Mouse (Mus musculus): ENCODE data around the gene Rps11. TPM values are rescaled to one million over a fixed set of nuclear protein-coding genes. Genes with fewer than 3 reads are reported as not detected.
"Not testable (repeated sequence)": the region's sequence is repeated elsewhere in the genome, so short reads cannot be mapped to it uniquely, and the experiment has no call there.

Gene Rps11
- polyA plus RNA-seq, 1 experiment from 2014 or later, result 1,523 TPM

DNA sequence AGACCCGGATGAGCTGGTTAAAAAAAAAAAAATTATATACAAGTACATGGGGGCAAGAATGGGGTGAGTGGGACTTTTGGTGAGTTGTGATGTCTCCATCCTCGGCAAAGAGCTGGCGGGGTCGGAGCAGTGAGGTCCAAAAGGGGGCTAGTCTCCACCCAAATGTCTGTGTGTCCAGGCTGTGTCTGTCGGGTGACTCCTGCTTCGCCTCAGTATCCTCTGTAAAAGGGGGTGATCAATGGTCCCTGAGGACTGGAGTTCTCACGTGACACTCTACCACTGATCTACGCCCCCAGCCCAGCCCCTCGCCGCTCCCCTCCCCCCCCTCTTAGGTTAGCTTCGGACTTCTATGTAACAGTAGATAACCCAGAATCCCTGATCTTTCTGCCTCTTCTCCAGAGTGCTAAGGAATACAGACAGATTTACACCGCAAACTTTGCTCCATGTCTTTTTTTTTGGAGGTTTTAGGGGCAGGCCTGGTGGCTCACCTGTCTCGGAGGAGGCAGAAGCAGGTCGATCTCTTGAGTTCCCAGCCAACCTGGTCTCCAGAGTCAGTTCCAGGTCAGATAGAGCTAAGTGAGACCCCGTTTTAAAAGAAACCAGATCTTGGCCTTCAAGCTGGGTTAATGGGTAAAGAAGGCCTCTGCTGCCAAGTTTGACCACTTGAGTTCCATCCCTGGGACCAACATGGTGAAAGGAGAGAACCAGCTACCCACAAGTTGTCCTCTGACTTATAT is 5.7 kb upstream of the Rps11 start:
- Histone ChIP-seq H3K4me1 (peaks cover 40% of the 10 kb centered on the region), H3K9ac (peak overlapping the region; percentile 51), H3K9me3 (replicated peaks) (no peaks in the 10 kb centered on the region), H3K4me3 (replicated peaks) (peak overlapping the region; percentile 90), H3K27me3 (no peaks in the 10 kb centered on the region), H3K27ac (replicated peaks) (peak overlapping the region; percentile 92; the same call in 1 of the 2 replicates), H3K4me2 (replicated peaks) (peak overlapping the region; percentile 71), H3K36me3 (peaks cover 24% of the 10 kb centered on the region)
- no peak for ATAC-seq (ENCODE audit: insufficient number of reproducible peaks, low FRiP score, low TSS enrichment, low read depth)
- WGBS, result 55% methylated on average over 15 of the region's 15 CpGs

DNA sequence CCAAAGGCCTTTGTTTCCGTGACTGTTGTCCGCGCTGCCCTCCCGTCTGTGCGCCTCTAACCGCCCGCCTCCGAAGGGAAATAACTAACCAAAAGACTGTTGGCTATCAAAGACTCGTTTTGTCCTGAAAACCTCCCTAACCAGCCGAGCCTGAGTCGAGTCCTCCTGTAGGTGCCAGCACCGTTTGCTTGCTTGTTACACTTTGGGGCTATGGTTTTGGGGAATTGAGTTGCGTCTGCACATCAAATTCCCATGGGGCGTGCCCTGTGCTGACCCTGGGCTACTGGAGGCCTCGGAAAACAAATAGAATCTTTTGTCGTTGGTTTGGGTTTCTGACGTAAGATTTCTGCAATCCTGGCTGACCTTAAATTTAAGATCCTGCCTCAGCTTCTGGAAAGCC is 5.1 kb upstream of the Rps11 start:
- Histone ChIP-seq H3K27ac (replicated peaks) (peak overlapping the region; percentile 92), H3K9me3 (replicated peaks) (no peaks in the 10 kb centered on the region), H3K4me3 (replicated peaks) (peak overlapping the region; percentile 90), H3K9ac (peak overlapping the region; percentile 51), H3K4me2 (replicated peaks) (peak overlapping the region; percentile 71), H3K36me3 (peaks cover 24% of the 10 kb centered on the region), H3K27me3 (no peaks in the 10 kb centered on the region), H3K4me1 (peaks cover 39% of the 10 kb centered on the region)
- ATAC-seq (ENCODE audit: insufficient number of reproducible peaks, low FRiP score, low TSS enrichment, low read depth), result no peak
- 2% methylated on average over 17 of the region's 17 CpGs for WGBS

DNA sequence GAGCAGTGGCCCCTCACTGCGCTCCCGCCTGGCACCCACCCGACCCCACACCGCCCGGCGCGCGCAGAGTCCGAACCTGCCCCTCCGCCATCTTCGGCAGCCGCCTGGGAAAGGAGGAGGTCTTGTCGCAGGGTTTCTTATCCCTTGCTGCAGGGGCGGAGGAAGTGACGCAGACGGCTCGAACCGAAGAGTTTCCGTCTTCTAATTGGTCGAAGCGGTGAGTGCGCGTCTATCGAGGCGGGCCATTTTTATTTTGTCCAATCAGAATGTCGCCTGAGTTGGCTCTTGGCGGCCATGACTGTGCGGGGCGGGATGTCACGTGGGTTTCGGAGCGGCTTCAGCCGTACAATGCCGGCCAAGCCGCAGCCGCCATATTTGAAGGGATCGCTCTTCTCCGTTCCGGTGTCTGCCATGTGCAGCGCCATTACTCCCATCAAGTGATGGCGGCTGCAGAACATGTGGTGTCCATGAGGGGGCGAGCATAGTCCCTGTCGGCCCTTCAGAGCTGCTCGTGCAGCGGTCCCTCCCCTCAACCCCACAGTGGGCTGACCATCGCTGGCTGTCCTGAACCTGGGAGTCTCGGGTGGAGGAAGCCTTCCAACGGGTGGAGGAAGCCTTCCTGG is 4.5 kb upstream of the Rps11 start, which contains the start of gene Rpl13a:
TSS of gene Rpl13a (minus strand) at position 138 of the 623 bp plus-strand sequence.
- Histone ChIP-seq H3K9me3 (replicated peaks) (no peaks in the 10 kb centered on the region), H3K27ac (replicated peaks) (peak within 1 kb of the TSS; percentile 93), H3K4me1 (peaks cover 38% of the 10 kb centered on the region), H3K27me3 (no peaks in the 10 kb centered on the region), H3K9ac (peak within 1 kb of the TSS; percentile 98), H3K36me3 (peaks cover 24% of the 10 kb centered on the region), H3K4me3 (replicated peaks) (peak within 1 kb of the TSS; percentile 90), H3K4me2 (replicated peaks) (peak within 1 kb of the TSS; percentile 82)
- ATAC-seq (ENCODE audit: insufficient number of reproducible peaks, low FRiP score, low TSS enrichment, low read depth), result peak; percentile 94
- whole genome bisulfite sequencing, result under 1% methylated on average over 48 of the region's 48 CpGs

DNA sequence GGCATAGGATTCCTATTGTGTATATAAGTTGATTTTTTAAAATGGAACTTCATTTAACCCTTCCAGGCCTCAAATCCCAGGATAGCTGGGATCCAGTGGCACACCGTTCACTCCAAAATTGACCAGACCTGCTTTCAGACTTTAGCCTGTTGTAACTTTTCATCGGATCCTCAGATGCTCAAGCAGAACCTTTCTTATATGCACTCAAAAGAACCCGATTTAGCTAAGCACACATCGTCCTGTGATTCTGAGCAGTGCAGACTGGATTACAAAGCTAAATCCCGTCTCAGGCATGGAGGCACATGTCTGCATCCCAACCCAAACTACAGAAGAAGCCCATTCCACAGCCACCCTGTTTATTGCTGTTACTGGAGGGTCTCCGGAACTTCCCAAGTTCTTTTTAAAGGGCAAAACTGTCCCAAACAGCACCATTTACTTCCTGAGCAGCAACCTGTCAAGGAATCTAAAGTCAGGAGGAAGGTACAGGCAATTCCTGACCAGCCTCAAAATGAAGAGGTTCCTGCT is 3.5 kb upstream of the Rps11 start:
- peak overlapping the region; percentile 82 for H3K4me2 ChIP-seq (replicated peaks)
- H3K9ac ChIP-seq, result peak overlapping the region; percentile 98
- H3K36me3 ChIP-seq, result peaks cover 29% of the 10 kb centered on the region
- no peaks in the 10 kb centered on the region for H3K9me3 ChIP-seq (replicated peaks)
- ATAC-seq (ENCODE audit: insufficient number of reproducible peaks, low FRiP score, low TSS enrichment, low read depth), result no peak
- peaks cover 45% of the 10 kb centered on the region for H3K4me1 ChIP-seq
- H3K27me3 ChIP-seq, result no peaks in the 10 kb centered on the region
- H3K4me3 ChIP-seq (replicated peaks), result peak overlapping the region; percentile 90
- H3K27ac ChIP-seq (replicated peaks), result peak overlapping the region; percentile 93
- 0% methylated on average over 6 of the region's 6 CpGs for WGBS

DNA sequence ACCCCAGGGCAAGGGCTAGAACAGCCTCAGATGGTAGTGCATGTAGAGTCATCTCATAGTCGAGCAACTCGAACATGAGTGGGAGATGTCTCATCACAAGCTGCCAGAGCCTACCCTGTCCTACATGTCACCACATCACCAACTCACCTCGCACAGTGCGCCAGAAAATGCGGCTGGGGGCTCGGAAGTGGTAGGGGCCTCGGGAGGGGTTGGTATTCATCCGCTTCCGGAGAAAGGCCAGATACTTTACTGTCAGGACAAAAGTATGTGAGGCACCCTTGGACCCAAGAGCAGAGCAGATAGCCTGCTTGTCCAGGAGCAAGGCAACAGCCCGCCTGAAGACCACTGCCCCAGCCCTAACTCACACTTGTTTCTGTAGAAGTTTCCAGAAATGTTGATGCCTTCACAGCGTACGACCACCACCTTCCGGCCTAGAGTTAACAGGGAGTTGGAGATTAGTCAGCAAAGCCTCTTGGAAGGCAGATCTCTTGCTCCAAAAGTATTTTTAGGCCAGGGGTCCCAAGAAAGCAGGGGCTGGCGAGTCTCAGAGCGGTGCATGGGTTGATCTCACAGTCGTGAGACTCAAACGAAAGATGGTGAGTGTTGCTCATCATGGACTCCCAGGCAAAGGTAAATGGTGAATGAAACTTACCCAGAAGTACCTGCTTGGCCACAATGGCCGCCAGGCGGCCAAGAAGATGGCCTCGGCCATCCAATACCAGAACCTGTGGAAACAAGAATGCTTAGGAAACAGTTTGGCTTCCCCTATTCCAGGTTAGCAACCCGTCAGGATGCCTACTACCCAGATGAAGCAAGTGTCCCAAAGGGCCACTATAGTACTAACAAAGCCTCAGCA is 2.8 kb upstream of the Rps11 start:
- H3K36me3 ChIP-seq, result peaks cover 35% of the 10 kb centered on the region
- peak overlapping the region; percentile 82 for H3K4me2 ChIP-seq (replicated peaks)
- peak overlapping the region; percentile 90 for H3K4me3 ChIP-seq (replicated peaks)
- WGBS, result 33% methylated on average over 21 of the region's 21 CpGs
- H3K27me3 ChIP-seq, result no peaks in the 10 kb centered on the region
- peaks cover 52% of the 10 kb centered on the region for H3K4me1 ChIP-seq
- H3K9ac ChIP-seq, result peak overlapping the region; percentile 98
- peak overlapping the region; percentile 93 for H3K27ac ChIP-seq (replicated peaks)
- no peaks in the 10 kb centered on the region for H3K9me3 ChIP-seq (replicated peaks)
- no peak for ATAC-seq (ENCODE audit: insufficient number of reproducible peaks, low FRiP score, low TSS enrichment, low read depth)

DNA sequence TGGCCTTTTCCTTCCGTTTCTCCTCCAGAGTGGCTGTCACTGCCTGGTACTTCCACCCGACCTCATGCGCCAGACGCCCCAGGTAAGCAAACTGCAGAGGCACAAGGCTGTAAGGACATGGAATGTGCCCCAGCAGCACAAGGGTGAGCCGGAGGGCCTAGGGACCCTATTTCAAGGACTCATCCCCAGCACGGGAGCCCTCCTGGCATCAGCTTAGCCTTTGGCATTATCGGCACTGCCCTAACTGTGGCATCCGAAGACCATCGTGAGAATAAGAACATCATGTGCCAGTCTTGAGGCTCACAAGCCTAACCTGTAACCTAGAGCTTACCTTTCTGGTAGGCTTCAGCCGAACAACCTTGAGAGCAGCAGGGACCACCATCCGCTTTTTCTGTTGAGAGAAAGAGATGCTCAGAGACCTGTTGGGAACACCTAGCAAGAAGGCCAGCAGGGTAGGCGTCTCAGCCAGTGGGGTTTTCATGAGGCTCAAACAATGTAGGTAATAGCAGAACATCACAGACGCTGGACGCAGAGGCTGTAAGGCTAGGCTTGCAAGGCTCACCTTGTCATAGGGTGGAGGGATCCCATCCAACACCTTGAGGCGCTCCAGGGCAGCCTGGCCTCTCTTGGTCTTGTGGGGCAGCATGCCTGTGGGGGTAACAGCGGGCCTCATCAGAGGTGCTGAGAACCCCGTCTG is 2.1 kb upstream of the Rps11 start:
- Histone ChIP-seq H3K9ac (peak overlapping the region; percentile 98), H3K4me2 (replicated peaks) (peak overlapping the region; percentile 82), H3K9me3 (replicated peaks) (no peaks in the 10 kb centered on the region), H3K36me3 (peaks cover 43% of the 10 kb centered on the region), H3K4me3 (replicated peaks) (peak overlapping the region; percentile 90), H3K27ac (replicated peaks) (peak overlapping the region; percentile 93), H3K4me1 (peaks cover 59% of the 10 kb centered on the region), H3K27me3 (no peaks in the 10 kb centered on the region)
- no peak for ATAC-seq (ENCODE audit: insufficient number of reproducible peaks, low FRiP score, low TSS enrichment, low read depth)
- 70% methylated on average over 17 of the region's 17 CpGs for WGBS

DNA sequence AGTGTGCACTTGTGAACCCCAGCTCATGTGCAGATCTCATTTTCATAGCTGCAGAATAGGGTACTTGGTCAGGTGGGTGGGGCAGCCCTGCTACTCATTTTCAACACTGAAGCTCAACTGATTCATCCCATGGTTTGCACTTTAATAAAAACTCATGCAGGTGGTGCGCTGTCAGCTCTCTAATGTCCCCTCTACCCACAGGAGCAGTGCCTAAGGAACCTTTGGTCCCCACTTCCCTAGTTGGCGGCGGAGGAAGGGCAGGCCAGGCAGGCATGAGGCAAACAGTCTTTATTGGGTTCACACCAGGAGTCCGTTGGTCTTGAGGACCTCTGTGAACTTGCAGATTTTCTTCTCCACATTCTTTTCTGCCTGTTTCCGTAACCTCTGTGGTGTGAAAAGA is 1.4 kb upstream of the Rps11 start:
- not testable (repeated sequence) for ATAC-seq (ENCODE audit: insufficient number of reproducible peaks, low FRiP score, low TSS enrichment, low read depth); H3K9ac ChIP-seq; H3K9me3 ChIP-seq (replicated peaks); H3K27me3 ChIP-seq
- WGBS, result 71% methylated on average over 5 of the region's 5 CpGs
- Histone ChIP-seq H3K4me1 (peaks cover 66% of the 10 kb centered on the region), H3K4me2 (replicated peaks) (peak overlapping the region; percentile 64), H3K4me3 (replicated peaks) (peak overlapping the region; percentile 96; the same call in 1 of the 2 replicates), H3K27ac (replicated peaks) (peak overlapping the region; percentile 88), H3K36me3 (peaks cover 49% of the 10 kb centered on the region)

DNA sequence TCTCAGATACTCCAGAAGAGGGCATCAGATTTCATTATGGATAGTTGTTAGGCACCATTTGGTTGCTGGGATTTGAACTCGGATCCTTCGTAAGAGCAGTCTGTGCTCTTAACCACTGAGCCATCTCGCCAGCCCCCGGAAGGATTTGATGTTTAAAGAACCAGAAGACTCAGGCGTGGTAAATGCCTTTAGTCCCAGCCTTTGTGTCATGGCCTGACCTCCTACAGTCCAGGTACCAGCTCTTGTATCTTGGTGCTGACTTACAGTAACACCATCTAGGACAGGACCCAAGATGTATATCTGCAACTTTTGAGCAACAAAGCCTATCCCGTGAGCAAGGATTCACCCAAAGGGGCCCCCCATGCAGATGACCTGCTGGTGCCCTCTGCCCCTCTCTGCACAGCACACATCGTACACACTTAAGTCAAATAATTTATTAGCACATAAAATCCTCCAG is 933 bp upstream of the Rps11 start:
- Histone ChIP-seq H3K9me3 (replicated peaks) (no peaks in the 10 kb centered on the region), H3K4me1 (peaks cover 68% of the 10 kb centered on the region), H3K4me2 (replicated peaks) (peak overlapping the region; percentile 64), H3K36me3 (peaks cover 54% of the 10 kb centered on the region), H3K9ac (no peak overlapping the region), H3K27ac (replicated peaks) (peak overlapping the region; percentile 88), H3K27me3 (no peaks in the 10 kb centered on the region), H3K4me3 (replicated peaks) (peak overlapping the region; percentile 96)
- 21% methylated on average over 7 of the region's 7 CpGs for WGBS
- no peak for ATAC-seq (ENCODE audit: insufficient number of reproducible peaks, low FRiP score, low TSS enrichment, low read depth)

DNA sequence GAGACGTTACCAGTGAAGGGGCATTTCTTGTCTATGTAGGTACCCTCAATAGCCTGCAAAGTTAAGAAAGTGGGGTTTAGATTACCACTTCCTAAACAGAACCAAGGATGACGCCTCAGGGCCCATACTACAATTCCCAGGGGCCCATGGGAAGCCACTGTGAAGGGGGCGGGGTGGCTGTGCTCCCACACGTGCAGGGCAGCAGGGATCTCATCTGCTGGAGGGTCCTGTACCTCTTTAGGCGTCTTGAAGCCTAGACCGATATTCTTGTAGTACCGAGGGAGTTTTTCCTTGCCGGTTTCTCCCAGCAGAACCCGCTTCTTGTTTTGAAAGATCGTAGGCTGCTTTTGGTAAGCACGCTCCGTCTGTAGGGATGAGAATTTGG is 1.1 kb downstream of the Rps11 start:
- H3K4me2 ChIP-seq (replicated peaks), result peak overlapping the region; percentile 64
- 17% methylated on average over 12 of the region's 12 CpGs for WGBS
- no peaks in the 10 kb centered on the region for H3K27me3 ChIP-seq
- peak overlapping the region; percentile 90 for H3K27ac ChIP-seq (replicated peaks)
- H3K36me3 ChIP-seq, result peaks cover 67% of the 10 kb centered on the region
- peak overlapping the region; percentile 100 for H3K9ac ChIP-seq
- H3K4me1 ChIP-seq, result peaks cover 58% of the 10 kb centered on the region
- ATAC-seq (ENCODE audit: insufficient number of reproducible peaks, low FRiP score, low TSS enrichment, low read depth), result no peak
- peak overlapping the region; percentile 96 for H3K4me3 ChIP-seq (replicated peaks)
- no peaks in the 10 kb centered on the region for H3K9me3 ChIP-seq (replicated peaks)

DNA sequence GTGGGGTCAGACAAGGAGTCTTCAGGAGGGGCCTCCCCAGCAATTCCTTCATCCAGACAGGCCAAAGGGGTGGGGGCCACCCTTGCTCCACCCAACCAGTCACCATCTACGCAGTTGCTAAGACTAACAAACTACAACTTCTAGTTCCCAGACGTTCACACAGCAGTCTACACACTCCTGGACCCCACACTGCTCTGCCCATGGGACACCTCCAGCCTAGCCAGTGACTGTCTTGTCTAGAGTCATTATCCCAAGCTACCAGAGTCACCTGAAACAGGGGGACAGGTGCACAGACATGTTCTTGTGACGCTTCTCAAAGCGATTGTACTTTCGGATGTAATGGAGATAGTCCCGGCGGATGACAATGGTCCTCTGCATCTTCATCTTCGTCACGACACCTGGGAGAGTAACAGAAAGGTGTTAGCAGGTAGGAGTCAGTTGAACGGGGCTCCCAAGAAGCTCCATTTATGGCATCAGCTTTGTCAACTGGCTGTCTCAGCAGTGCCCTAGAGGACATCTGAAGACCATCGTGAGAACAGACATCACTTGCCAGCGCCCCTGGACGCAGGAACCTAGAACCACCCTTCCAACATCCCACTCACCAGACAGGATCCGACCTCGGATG is 1.6 kb downstream of the Rps11 start:
- Histone ChIP-seq H3K9ac (peak overlapping the region; percentile 100; the same call in 1 of the 2 replicates), H3K27me3 (no peaks in the 10 kb centered on the region), H3K27ac (replicated peaks) (peak overlapping the region; percentile 90; the same call in 1 of the 2 replicates), H3K36me3 (peaks cover 67% of the 10 kb centered on the region), H3K4me2 (replicated peaks) (peak overlapping the region; percentile 64), H3K9me3 (replicated peaks) (no peaks in the 10 kb centered on the region), H3K4me3 (replicated peaks) (peak overlapping the region; percentile 96), H3K4me1 (peaks cover 58% of the 10 kb centered on the region)
- no peak for ATAC-seq (ENCODE audit: insufficient number of reproducible peaks, low FRiP score, low TSS enrichment, low read depth)
- 80% methylated on average over 15 of the region's 15 CpGs for WGBS

Data from embryonic facial prominence, embryonic 15.5 days (tissue).